Mouse (Mus musculus) heart, embryonic 15.5 days (tissue): ENCODE data around the gene Selenom. TPM values are rescaled to one million over a fixed set of nuclear protein-coding genes. Genes with fewer than 3 reads are reported as not detected.
A peak's percentile ranks its signal among the peaks of the same experiment; 100 is the strongest.

ENCODE experiments used
- ATAC-seq: fragments of 200-750 bp; cut with Nextera tagmentation; replicated peaks from 2 replicates; pipeline ENCODE4 v1.8.0; 2017; ENCODE audit warnings: low read depth, moderate TSS enrichment; ENCODE audit not compliant: insufficient number of reproducible peaks, insufficient read depth, low FRiP score
- H3K27ac ChIP-seq: fragments of 300-500 bp; sonication (generic); 2 replicates; pipeline ENCODE4 v1.5.1; 2015; ENCODE audit warnings: mild to moderate bottlenecking, inconsistent platforms
- H3K27me3 ChIP-seq: fragments of 300-500 bp; sonication (generic); 2 replicates; pipeline ENCODE4 v1.6.1; 2015; ENCODE audit warnings: inconsistent platforms
- H3K36me3 ChIP-seq: fragments of 300-500 bp; sonication (generic); 2 replicates; pipeline ENCODE4 v1.6.1; 2015; ENCODE audit warnings: mild to moderate bottlenecking, inconsistent platforms
- H3K4me1 ChIP-seq: fragments of 300-500 bp; sonication (generic); replicated peaks from 2 replicates; pipeline ENCODE4 v1.6.1; 2015; ENCODE audit warnings: inconsistent platforms
- H3K4me2 ChIP-seq: fragments of 300-500 bp; sonication (generic); 2 replicates; pipeline ENCODE4 v1.6.1; 2015; ENCODE audit warnings: inconsistent platforms, mild to moderate bottlenecking, moderate library complexity
- H3K4me3 ChIP-seq: fragments of 300-500 bp; sonication (generic); 2 replicates; pipeline ENCODE4 v1.5.1; 2015; ENCODE audit warnings: mild to moderate bottlenecking, inconsistent platforms
- H3K9ac ChIP-seq: fragments of 300-500 bp; sonication (generic); 2 replicates; pipeline ENCODE4 v1.6.1; 2015; ENCODE audit warnings: mild to moderate bottlenecking, inconsistent platforms
- H3K9me3 ChIP-seq: fragments of 300-500 bp; sonication (generic); replicated peaks from 2 replicates; pipeline ENCODE4 v1.6.1; 2016; ENCODE audit warnings: inconsistent platforms
- WGBS: fragments of 180-500 bp; shearing (Covaris S2); methylation state at CpG from one replicate; pipeline ENCODE4 v1.1.7; 2015; ENCODE audit warnings: mixed read lengths; 5-methylcytosine and 5-hydroxymethylcytosine counted together
- polyA plus RNA-seq: library from polyadenylated mRNA; unstranded; fragments of >200 nt; fragmentation: Nextera tagmentation; extraction: Ambion mirVana; gene quantifications from 2 replicates; pipeline ENCODE4 v1.2.1, GENCODE M21; 2015

Selenom gene
- polyA plus RNA-seq, 1 experiment from 2014 or later: 138 TPM

DNA sequence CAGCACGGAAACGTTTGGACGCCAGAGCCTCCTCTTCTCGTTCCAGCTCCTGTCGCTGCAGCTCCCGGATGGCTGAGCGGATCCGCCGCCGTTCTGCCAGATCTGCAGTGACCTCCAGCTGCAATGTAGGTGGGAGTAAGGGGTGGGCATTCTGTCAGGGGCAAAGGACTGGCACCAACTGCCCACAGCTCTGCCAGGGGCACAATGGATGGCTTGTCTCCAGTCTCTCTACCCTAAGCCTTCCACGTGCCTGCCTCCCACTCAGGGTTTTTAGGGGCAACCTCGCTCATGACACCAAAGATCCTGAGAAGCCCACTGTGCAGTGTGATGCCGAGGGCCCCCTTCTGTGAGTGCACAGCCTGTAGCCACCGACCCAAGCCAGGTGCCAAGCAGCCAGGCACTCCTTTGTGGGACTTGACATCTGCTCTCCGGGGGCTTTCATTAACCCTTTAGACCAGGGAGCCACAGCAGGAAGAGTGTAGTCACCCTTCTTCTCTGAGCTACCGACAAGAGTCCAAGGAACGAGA is 19.0 kb downstream of the Selenom start:
- no peak for ATAC-seq
- Histone ChIP-seq H3K27me3 (no peaks in the 10 kb centered on the region), H3K27ac (no peak overlapping the region), H3K9ac (no peak overlapping the region), H3K4me1 (peaks cover 34% of the 10 kb centered on the region), H3K4me3 (no peak overlapping the region), H3K36me3 (peaks cover 55% of the 10 kb centered on the region), H3K4me2 (no peak overlapping the region), H3K9me3 (no peaks in the 10 kb centered on the region)
- 92% methylated on average over 17 of the region's 17 CpGs for WGBS

DNA sequence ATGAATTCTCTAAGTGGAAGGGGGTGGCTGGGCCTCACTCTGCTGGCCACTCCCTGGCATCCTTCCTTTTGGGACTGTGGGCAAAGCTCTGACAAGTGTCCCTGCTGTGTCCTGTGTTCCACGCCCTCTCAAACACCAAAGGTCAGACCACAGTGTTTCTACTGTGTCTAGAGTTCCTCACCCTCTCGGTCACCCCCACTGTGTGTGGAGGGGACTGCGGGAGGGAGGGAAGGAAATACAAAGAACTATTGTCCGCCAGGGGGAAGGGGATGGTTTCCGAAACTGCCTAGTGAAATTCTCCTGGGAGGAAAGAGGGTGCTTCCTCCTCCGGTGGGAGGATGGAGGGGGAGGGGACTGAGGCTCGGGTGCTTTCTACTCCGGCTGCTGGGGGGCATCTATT is 20.5 kb downstream of the Selenom start:
- Histone ChIP-seq H3K27me3 (no peaks in the 10 kb centered on the region), H3K36me3 (peaks cover 40% of the 10 kb centered on the region), H3K9ac (peak overlapping the region; percentile 43), H3K4me3 (peak overlapping the region; percentile 62), H3K4me2 (peak overlapping the region; percentile 68), H3K9me3 (no peaks in the 10 kb centered on the region), H3K27ac (peak overlapping the region; percentile 99), H3K4me1 (peaks cover 38% of the 10 kb centered on the region)
- no peak for ATAC-seq
- WGBS: 18% methylated on average over 8 of the region's 8 CpGs

DNA sequence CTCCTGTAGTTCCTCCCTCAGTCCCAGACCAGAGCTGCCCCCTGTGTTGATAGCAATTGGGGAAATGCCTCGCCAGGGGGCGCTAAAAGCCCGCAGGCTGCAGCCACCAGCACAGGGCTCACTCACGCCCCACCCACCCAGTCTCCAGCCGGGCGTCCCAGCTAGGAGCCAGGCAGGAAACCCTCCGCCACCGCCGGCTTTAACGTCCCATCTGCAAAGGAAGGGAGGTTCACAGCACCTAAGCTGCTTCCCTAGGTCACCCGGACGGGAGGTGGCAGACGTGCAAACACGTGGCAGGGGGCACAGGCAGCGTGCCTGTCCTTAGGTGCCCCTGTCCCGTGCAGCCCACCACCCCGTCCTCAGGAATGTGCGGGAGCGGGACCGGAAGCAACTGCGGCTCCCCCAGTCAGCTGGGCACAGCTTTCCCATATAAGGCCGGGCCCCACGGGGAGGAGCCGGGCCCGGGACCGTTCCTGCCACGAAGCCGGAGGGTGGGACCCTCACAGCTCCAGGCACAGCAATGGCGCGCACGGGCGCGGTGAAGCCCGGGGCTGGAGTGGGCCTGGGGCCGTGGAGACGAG is 21.0 kb downstream of the Selenom start:
- peak overlapping the region; percentile 61 for H3K9ac ChIP-seq

DNA sequence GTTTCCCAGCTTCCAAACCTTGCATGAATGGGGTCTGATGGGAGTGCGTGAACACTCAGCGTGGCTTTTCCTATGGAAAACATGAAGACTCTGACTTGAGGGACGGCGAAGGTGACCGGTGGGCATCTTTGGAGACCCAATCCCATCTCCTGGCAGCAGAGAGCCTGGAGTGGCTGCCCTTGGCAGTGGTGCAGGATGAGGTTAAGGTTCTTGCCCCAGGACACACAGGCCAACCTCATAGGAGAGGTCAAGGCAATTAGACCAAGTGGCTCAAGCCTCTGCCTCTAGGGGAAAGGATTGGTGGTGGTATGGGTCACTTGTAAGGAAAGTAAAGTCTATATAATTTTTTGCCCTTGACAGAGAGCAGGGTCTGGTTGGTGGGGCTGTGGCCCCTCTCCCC is 21.6 kb downstream of the Selenom start:
- Histone ChIP-seq H3K4me2 (peak overlapping the region; percentile 68), H3K36me3 (peaks cover 31% of the 10 kb centered on the region), H3K27ac (peak overlapping the region; percentile 99), H3K9me3 (no peaks in the 10 kb centered on the region), H3K4me1 (peaks cover 38% of the 10 kb centered on the region), H3K4me3 (peak overlapping the region; percentile 62), H3K27me3 (no peaks in the 10 kb centered on the region), H3K9ac (peak overlapping the region; percentile 61)
- WGBS: 30% methylated on average over 5 of the region's 5 CpGs
- ATAC-seq: no peak

More for the DNA sequence above, 21.0 kb downstream of the Selenom start:
- Histone ChIP-seq H3K27ac (peak overlapping the region; percentile 99), H3K4me2 (peak overlapping the region; percentile 68), H3K27me3 (no peaks in the 10 kb centered on the region), H3K36me3 (peaks cover 37% of the 10 kb centered on the region), H3K4me1 (peaks cover 38% of the 10 kb centered on the region), H3K9me3 (no peaks in the 10 kb centered on the region), H3K4me3 (peak overlapping the region; percentile 62)
- ATAC-seq: peak; percentile 83
- 1% methylated on average over 36 of the region's 36 CpGs for WGBS

DNA sequence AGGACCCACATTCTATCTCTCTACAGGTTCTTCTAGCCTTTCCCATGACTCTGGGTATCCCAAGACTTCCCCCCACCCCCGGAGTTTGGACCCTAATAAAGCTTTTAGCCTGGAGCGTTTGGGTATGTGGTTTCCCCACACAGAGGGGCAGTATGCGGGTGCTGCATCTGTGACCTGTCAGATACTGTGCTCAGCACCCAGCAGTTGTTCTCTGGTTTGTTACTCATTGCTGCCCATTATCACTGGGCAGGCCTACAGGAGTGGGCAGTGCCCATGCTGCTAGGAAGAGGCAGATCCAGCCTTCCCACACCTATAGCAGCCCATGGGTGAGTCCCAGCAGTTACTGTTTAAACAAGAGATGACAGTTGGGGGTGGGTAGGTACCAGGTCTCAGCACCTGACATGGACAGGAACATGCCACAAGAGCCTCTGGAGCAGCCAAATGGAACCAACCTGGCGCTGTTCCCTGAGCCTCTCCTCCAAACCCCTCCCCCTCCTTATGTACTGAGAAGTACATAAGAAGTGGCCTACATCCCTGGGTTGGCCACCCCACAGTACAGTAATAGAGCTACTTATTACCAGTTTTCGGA is 22.4 kb downstream of the Selenom start:
- ATAC-seq: no peak
- Histone ChIP-seq H3K4me3 (peak overlapping the region; percentile 62), H3K36me3 (peaks cover 23% of the 10 kb centered on the region), H3K27me3 (no peaks in the 10 kb centered on the region), H3K9ac (no peak overlapping the region), H3K27ac (peak overlapping the region; percentile 99), H3K4me2 (peak overlapping the region; percentile 68), H3K9me3 (no peaks in the 10 kb centered on the region), H3K4me1 (peaks cover 38% of the 10 kb centered on the region)
- 88% methylated on average over 5 of the region's 5 CpGs for whole genome bisulfite sequencing

DNA sequence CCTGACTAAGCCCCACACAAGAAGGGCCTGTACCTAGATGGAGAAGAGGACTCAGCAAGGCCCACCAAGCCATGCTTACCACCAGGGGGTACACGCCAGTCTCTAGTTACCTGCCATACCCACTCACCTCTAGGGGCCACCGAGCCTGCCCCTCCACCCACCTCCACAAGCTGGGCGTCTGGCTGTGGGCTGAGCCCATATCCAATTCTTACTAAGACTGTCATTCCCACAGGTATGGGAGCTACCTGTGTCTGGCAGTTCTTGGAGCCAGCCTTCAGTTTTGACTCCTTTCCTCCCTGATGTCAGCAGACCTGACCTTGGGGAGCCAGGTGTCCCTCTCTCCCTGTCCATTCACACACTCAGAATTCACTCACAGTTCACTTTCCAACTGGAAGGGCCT is 23.2 kb downstream of the Selenom start:
- 90% methylated on average over 3 of the region's 3 CpGs for WGBS

DNA sequence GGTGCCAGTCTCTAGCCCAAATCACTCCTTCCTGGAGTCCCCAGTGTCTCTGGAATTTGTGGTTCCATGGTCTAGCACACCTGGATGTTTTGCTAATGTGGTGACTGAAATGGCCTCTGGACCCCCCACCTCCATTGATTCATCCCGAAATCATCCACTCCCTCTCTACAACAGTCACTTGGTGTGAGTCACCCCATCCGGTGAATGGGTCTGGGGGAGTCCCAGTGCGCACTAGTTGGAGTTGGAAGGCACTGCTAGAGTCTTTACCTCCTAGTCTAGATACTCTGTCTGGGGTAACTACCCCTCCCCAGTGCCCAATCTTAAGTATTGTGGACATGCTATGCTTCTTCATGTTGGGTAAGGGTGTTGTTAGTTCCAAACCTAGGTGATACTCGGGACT is 23.9 kb downstream of the Selenom start:
- H3K4me1 ChIP-seq: peaks cover 38% of the 10 kb centered on the region
- H3K36me3 ChIP-seq: peaks cover 11% of the 10 kb centered on the region; the same call in 1 of the 2 replicates
- H3K9me3 ChIP-seq: no peaks in the 10 kb centered on the region
- peak overlapping the region; percentile 62 for H3K4me3 ChIP-seq
- 46% methylated on average over 4 of the region's 4 CpGs for WGBS
- ATAC-seq: no peak
- H3K27me3 ChIP-seq: no peaks in the 10 kb centered on the region
- H3K9ac ChIP-seq: peak overlapping the region; percentile 70
- peak overlapping the region; percentile 38 for H3K27ac ChIP-seq
- H3K4me2 ChIP-seq: peak overlapping the region; percentile 68

More for the DNA sequence above, 23.2 kb downstream of the Selenom start:
- Histone ChIP-seq H3K36me3 (peaks cover 17% of the 10 kb centered on the region; the same call in 1 of the 2 replicates), H3K4me1 (peaks cover 38% of the 10 kb centered on the region), H3K4me3 (peak overlapping the region; percentile 62), H3K27ac (peak overlapping the region; percentile 99), H3K9ac (peak overlapping the region; percentile 70), H3K27me3 (no peaks in the 10 kb centered on the region), H3K4me2 (peak overlapping the region; percentile 68), H3K9me3 (no peaks in the 10 kb centered on the region)
- no peak for ATAC-seq

DNA sequence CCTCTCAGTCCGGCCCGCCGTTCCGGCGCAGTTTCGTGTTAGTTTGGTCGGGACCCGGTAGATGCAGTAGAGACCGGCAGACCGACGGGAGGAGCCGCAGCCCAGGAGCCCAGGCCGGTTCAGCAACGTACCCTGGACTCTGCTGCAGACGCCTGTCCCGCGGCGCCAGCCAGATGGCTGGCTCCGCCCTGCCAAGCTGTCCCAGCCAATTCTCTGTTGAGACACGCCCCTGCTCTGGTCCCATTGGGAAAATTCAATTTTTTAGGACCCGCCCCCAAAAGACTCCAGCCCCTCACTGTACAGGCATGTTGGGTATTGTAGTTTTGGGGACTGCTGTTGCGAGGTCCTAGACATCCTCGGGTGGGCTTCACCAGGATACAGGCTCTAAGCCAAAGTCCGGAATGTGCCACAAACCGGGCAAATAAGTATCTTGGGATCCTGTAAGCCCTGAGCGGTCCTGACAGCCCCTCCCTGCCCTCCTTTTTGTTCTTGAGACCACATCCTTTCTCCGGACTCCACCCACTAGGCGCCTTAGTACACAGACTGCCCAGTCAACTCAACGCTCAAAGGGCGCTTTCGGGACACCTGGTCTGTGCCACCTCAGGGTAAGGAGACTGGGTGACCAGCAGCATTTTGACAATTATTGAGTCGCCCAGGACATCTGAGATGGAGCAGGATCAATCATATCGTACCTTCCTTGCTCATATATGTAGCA is 24.8 kb downstream of the Selenom start:
- Histone ChIP-seq H3K27me3 (no peaks in the 10 kb centered on the region), H3K4me1 (peaks cover 38% of the 10 kb centered on the region), H3K36me3 (0 out of 2 replicates have a peak, but pooled peaks cover 3% of the 10 kb centered on the region), H3K27ac (peak overlapping the region; percentile 46), H3K9ac (peak overlapping the region; percentile 70), H3K4me3 (peak overlapping the region; percentile 62), H3K4me2 (peak overlapping the region; percentile 68), H3K9me3 (no peaks in the 10 kb centered on the region)
- peak; percentile 81 for ATAC-seq
- WGBS: 3% methylated on average over 33 of the region's 33 CpGs

DNA sequence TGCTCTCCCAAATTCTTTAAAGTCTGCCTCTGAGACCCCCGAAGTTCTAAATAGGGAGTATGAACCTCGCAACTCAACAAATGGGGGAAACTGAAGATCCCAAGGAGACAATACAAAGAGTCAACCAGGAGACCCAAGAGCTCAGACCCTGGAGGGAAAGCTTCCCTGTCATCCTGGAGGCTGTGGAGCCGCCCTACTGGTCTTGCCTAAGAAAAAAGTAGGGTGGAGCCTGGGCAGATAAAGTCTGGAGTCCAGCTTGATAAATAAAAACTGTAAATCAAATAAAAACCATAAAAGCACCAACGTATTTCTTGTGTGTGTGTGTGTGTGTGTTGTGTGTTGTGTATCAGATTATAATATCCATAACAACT is 25.3 kb downstream of the Selenom start:
- H3K36me3 ChIP-seq: no peaks in the 10 kb centered on the region
- no peaks in the 10 kb centered on the region for H3K27me3 ChIP-seq
- H3K27ac ChIP-seq: no peak overlapping the region
- peak overlapping the region; percentile 68 for H3K4me2 ChIP-seq
- no peak for ATAC-seq
- H3K4me1 ChIP-seq: peaks cover 36% of the 10 kb centered on the region
- peak overlapping the region; percentile 62 for H3K4me3 ChIP-seq
- 0 out of 2 replicates have a peak, but pooled peaks cover 3% of the 10 kb centered on the region for H3K9me3 ChIP-seq
- H3K9ac ChIP-seq: no peak overlapping the region
- 69% methylated on average over 4 of the region's 4 CpGs for WGBS

DNA sequence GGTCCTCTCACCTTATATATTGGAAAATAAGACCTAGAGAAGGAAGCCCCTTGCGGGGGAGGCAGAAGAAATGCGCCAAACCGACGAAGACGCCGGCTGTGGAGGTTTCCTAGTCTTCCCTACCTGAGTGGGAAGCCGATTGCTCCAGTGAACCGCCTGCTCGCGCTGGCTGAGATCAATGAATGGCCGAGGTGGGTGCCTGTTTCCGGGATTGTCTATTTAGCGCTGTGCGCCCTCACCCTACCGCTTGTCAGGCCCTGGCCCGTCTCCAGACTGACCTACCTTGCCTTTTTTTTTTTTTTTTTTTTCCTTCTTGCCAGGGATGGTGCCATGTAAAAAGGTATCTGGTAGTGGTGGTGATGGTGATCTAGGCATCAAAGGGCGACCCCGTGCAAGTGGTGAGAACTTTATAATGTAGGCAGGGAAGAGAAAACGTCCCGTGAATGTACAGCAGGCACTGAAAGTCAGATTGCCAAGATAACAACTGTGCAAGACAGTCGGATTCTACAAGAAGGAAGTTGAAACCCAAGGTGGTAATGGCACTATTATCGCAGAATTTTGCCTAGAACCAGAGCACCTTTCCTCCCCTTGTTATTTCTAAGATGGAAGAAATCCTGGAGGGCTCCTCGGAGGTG is 26.1 kb downstream of the Selenom start, which contains the start of gene Smtn:
TSS of gene Smtn (minus strand) at position 162 of the 635 bp plus-strand sequence.
- H3K4me3 ChIP-seq: peak within 1 kb of the TSS; percentile 62
- H3K27me3 ChIP-seq: no peaks in the 10 kb centered on the region
- ATAC-seq: no peak
- peak within 1 kb of the TSS; percentile 47 for H3K9ac ChIP-seq
- H3K4me2 ChIP-seq: peak within 1 kb of the TSS; percentile 68
- 87% methylated on average over 23 of the region's 23 CpGs for WGBS
- no peaks in the 10 kb centered on the region for H3K36me3 ChIP-seq
- H3K4me1 ChIP-seq: peaks cover 33% of the 10 kb centered on the region
- peak within 1 kb of the TSS; percentile 46; the same call in 1 of the 2 replicates for H3K27ac ChIP-seq
- 0 out of 2 replicates have a peak, but pooled peaks cover 3% of the 10 kb centered on the region for H3K9me3 ChIP-seq

DNA sequence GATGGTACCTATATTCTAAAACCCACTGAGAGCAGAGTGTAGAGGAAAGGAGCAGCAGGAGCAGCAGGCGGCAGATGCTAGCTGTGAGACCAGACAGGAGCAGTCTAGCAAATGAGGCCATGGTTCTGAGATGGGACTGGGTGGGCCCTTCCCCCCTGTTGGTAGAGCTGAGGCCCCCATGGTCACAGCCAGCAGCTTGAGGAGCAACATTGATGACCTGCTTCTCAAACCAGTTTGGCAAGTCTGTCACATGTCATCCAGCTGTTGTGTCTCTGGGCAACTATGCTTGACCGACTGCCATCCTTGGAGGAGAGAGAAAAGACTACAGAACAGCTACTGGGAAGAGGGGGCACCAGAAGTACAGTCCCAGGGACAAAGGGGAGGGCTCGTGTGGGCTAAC is 27.4 kb downstream of the Selenom start:
- H3K27ac ChIP-seq: no peak overlapping the region
- no peak overlapping the region for H3K4me2 ChIP-seq
- H3K9me3 ChIP-seq: 0 out of 2 replicates have a peak, but pooled peaks cover 3% of the 10 kb centered on the region
- peaks cover 27% of the 10 kb centered on the region for H3K4me1 ChIP-seq
- no peaks in the 10 kb centered on the region for H3K36me3 ChIP-seq
- H3K27me3 ChIP-seq: no peaks in the 10 kb centered on the region
- no peak overlapping the region for H3K9ac ChIP-seq
- H3K4me3 ChIP-seq: no peak overlapping the region
- WGBS: 75% methylated on average over 3 of the region's 3 CpGs
- ATAC-seq: no peak
